Mouse (Mus musculus) layer of hippocampus, adult 9-10 months (tissue): ENCODE data around the gene Zranb3.
"Not testable (repeated sequence)": the region's sequence is repeated elsewhere in the genome, so short reads cannot be mapped to it uniquely, and the experiment has no call there.

Experiments used
- DNase-seq: peaks from one replicate; pipeline ENCODE4 v3.0.0; 2022; ENCODE audit warnings: low spot score

Gene Zranb3

GRCm38 (mm10) chr1:127989387-127989786 lies 113.5 kb downstream of the Zranb3 start:
- no peak for DNase-seq

GRCm38 (mm10) chr1:127988246-127988645 lies 114.6 kb downstream of the Zranb3 start:
- DNase-seq = no peak

GRCm38 (mm10) chr1:127985391-127985790 lies 117.5 kb downstream of the Zranb3 start:
- no peak for DNase-seq

- DNase-seq = no peak
Measured at GRCm38 (mm10) chr1:127983274-127983993, 119.4 kb downstream of the Zranb3 start.

GRCm38 (mm10) chr1:127982268-127982667 lies 120.6 kb downstream of the Zranb3 start:
- no peak for DNase-seq

GRCm38 (mm10) chr1:127980911-127981559 lies 121.8 kb downstream of the Zranb3 start:
- DNase-seq = no peak

GRCm38 (mm10) chr1:127978125-127978524 lies 124.7 kb downstream of the Zranb3 start:
- no peak for DNase-seq

GRCm38 (mm10) chr1:127976106-127976505 lies 126.7 kb downstream of the Zranb3 start:
- no peak for DNase-seq

- DNase-seq = no peak
Measured at GRCm38 (mm10) chr1:127975676-127976075, 127.2 kb downstream of the Zranb3 start.

GRCm38 (mm10) chr1:127974082-127974481 lies 128.8 kb downstream of the Zranb3 start:
- no peak for DNase-seq

GRCm38 (mm10) chr1:127970870-127971269 lies 132.0 kb downstream of the Zranb3 start:
- DNase-seq = no peak

GRCm38 (mm10) chr1:127963326-127963725 lies 139.5 kb downstream of the Zranb3 start:
- no peak for DNase-seq

- DNase-seq = no peak
Measured at GRCm38 (mm10) chr1:127961140-127961539, 141.7 kb downstream of the Zranb3 start.

GRCm38 (mm10) chr1:127959312-127959718 lies 143.5 kb downstream of the Zranb3 start:
- no peak for DNase-seq

- DNase-seq = no peak
Measured at GRCm38 (mm10) chr1:127958801-127959200, 144.0 kb downstream of the Zranb3 start.

GRCm38 (mm10) chr1:127956524-127956923 lies 146.3 kb downstream of the Zranb3 start:
- no peak for DNase-seq

- DNase-seq = no peak
Measured at GRCm38 (mm10) chr1:127954800-127955199, 148.0 kb downstream of the Zranb3 start.

- DNase-seq = not testable (repeated sequence)
Measured at GRCm38 (mm10) chr1:127954198-127954597, 148.6 kb downstream of the Zranb3 start.

- no peak for DNase-seq
Measured at GRCm38 (mm10) chr1:127952276-127952675, 150.6 kb downstream of the Zranb3 start.

- DNase-seq = no peak
Measured at GRCm38 (mm10) chr1:127948748-127949147, 154.1 kb downstream of the Zranb3 start.

GRCm38 (mm10) chr1:127946615-127947249 lies 156.1 kb downstream of the Zranb3 start:
- DNase-seq = no peak

GRCm38 (mm10) chr1:127945696-127946575 lies 156.9 kb downstream of the Zranb3 start:
- DNase-seq = no peak
